Mouse (Mus musculus) lung, embryonic 15.5 days (tissue): Measurements from ENCODE around the gene Dicer1. TPM values are rescaled to one million over a fixed set of nuclear protein-coding genes. Genes with fewer than 3 reads are reported as not detected.

Experiments
- ATAC-seq: fragments of 200-750 bp; cut with Nextera tagmentation; 2 replicates; pipeline ENCODE4 v1.8.0; 2017; ENCODE audit warnings: moderate number of reproducible peaks, borderline replicate concordance; ENCODE audit not compliant: low FRiP score, low TSS enrichment; ENCODE audit errors: extremely low read depth
- H3K27ac ChIP-seq: fragments of 300-500 bp; sonication (generic); 2 replicates; pipeline ENCODE4 v1.5.1; 2015; ENCODE audit warnings: moderate library complexity, mild to moderate bottlenecking, inconsistent platforms
- H3K27me3 ChIP-seq: fragments of 300-500 bp; sonication (generic); 2 replicates; pipeline ENCODE4 v1.6.1; 2015; ENCODE audit warnings: inconsistent platforms
- H3K36me3 ChIP-seq: fragments of 300-500 bp; sonication (generic); 2 replicates; pipeline ENCODE4 v1.6.1; 2015; ENCODE audit warnings: inconsistent platforms
- H3K4me1 ChIP-seq: fragments of 300-500 bp; sonication (generic); 2 replicates; pipeline ENCODE4 v1.6.1; 2015; ENCODE audit warnings: inconsistent platforms
- H3K4me2 ChIP-seq: fragments of 300-500 bp; sonication (generic); 2 replicates; pipeline ENCODE4 v1.6.1; 2015; ENCODE audit warnings: inconsistent platforms, mild to moderate bottlenecking, moderate library complexity
- H3K4me3 ChIP-seq: fragments of 300-500 bp; sonication (generic); 2 replicates; pipeline ENCODE4 v1.5.1; 2015; ENCODE audit warnings: mild to moderate bottlenecking, inconsistent platforms
- H3K9ac ChIP-seq: fragments of 300-500 bp; sonication (generic); 2 replicates; pipeline ENCODE4 v1.6.1; 2015; ENCODE audit warnings: inconsistent platforms
- H3K9me3 ChIP-seq: fragments of 300-500 bp; sonication (generic); 2 replicates; pipeline ENCODE4 v1.6.1; 2016; ENCODE audit warnings: inconsistent platforms
- WGBS: fragments of 180-500 bp; shearing (Covaris S2); methylation state at CpG from one replicate; pipeline ENCODE4 v1.1.7; 2015; 5-methylcytosine and 5-hydroxymethylcytosine counted together
- polyA plus RNA-seq: library from polyadenylated mRNA; unstranded; fragments of >200 nt; fragmentation: Nextera tagmentation; extraction: Ambion mirVana; gene quantifications from 2 replicates; pipeline ENCODE4 v1.2.1, GENCODE M21; 2015

Gene Dicer1
- polyA plus RNA-seq, result 25.6 and 29.2 TPM in 2 replicates

DNA sequence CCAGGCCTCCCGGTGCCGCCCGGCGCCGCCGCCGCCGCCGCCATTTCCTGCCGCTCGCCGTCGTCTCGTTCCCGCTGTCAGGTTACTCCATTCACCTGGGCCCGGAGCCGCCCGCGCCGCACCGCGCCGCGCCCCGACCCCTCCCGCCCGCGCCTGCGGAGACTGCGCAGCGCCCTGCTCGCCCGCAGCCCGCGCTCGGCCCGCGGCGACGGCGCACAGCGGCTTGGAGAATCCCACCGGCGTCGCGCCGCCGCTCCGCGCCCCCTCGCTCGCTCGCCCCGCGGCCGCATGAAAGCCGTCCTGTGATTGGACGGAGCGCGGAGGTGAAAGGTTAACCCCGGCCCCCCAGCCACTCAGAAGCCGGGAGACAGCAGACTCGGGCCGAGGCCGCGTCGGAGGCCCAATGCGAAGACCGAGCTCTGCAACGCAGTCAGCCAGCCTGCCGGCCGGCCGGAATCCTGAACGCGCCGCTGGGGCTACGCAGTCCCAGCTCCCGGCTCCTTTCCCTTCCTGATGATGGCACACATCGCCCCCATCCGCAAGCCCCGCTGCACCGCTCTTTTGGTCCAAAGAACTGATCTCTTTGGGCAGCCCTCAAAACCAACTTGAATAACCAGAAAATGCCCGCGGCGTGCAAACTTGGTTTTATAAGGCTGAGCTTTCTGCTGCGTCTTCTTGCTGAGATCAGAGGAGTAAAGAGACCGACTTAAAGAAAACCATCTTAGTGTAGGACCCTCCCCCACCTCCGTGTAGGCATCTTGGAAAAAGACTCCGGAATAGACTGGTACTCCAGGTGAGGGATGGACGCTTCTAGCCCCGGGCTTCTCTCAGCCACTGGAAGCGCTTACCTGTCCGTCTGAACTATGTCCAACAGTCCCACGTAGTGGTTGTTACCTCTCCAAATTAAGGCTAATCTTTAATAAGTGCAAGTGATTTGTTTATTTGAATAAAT lies at the start of gene Dicer1:
TSS of gene Dicer1 (minus strand) at position 139 of the 952 bp plus-strand sequence.
- Histone ChIP-seq H3K4me3 (peak within 1 kb of the TSS; percentile 91), H3K36me3 (no peaks in the 10 kb centered on the region), H3K27me3 (no peaks in the 10 kb centered on the region), H3K9ac (peak within 1 kb of the TSS; percentile 95), H3K4me2 (peak within 1 kb of the TSS; percentile 88), H3K9me3 (no peaks in the 10 kb centered on the region), H3K27ac (peak within 1 kb of the TSS; percentile 94), H3K4me1 (peaks cover 30% of the 10 kb centered on the region)
- ATAC-seq, result peak; percentile 94
- WGBS, result under 1% methylated on average over 84 of the region's 94 CpGs

GRCm38 (mm10) chr12:104799365-104799764 lies 47.6 kb upstream of the Dicer1 start:
- H3K27me3 ChIP-seq, result no peaks in the 10 kb centered on the region
- no peak overlapping the region for H3K4me2 ChIP-seq
- no peak for ATAC-seq
- WGBS, result 87% methylated on average over 3 of the region's 3 CpGs
- H3K27ac ChIP-seq, result no peak overlapping the region
- H3K4me3 ChIP-seq, result no peak overlapping the region
- peaks cover 5% of the 10 kb centered on the region; the same call in 1 of the 2 replicates for H3K4me1 ChIP-seq
- H3K36me3 ChIP-seq, result 0 out of 2 replicates have a peak, but pooled peaks cover 5% of the 10 kb centered on the region
- no peak overlapping the region for H3K9ac ChIP-seq
- 0 out of 2 replicates have a peak, but pooled peaks cover 5% of the 10 kb centered on the region for H3K9me3 ChIP-seq

- 0 out of 2 replicates have a peak, but pooled peaks cover 5% of the 10 kb centered on the region for H3K9me3 ChIP-seq
- no peak overlapping the region for H3K4me3 ChIP-seq
- H3K4me1 ChIP-seq, result peaks cover 5% of the 10 kb centered on the region; the same call in 1 of the 2 replicates
- H3K9ac ChIP-seq, result no peak overlapping the region
- no peak overlapping the region for H3K27ac ChIP-seq
- ATAC-seq, result no peak
- 0 out of 2 replicates have a peak, but pooled peaks cover 5% of the 10 kb centered on the region for H3K36me3 ChIP-seq
- 95% methylated on average over 6 of the region's 6 CpGs for WGBS
- no peaks in the 10 kb centered on the region for H3K27me3 ChIP-seq
- H3K4me2 ChIP-seq, result no peak overlapping the region
Observed at GRCm38 (mm10) chr12:104797905-104798304, 46.2 kb upstream of the Dicer1 start.

GRCm38 (mm10) chr12:104796635-104797378 lies 45.1 kb upstream of the Dicer1 start:
- Histone ChIP-seq H3K27ac (no peak overlapping the region), H3K9ac (no peak overlapping the region), H3K4me3 (no peak overlapping the region), H3K9me3 (0 out of 2 replicates have a peak, but pooled peaks cover 5% of the 10 kb centered on the region), H3K36me3 (0 out of 2 replicates have a peak, but pooled peaks cover 5% of the 10 kb centered on the region), H3K4me1 (no peaks in the 10 kb centered on the region), H3K27me3 (no peaks in the 10 kb centered on the region), H3K4me2 (no peak overlapping the region)
- no peak for ATAC-seq
- 85% methylated on average over 11 of the region's 11 CpGs for WGBS

- Histone ChIP-seq H3K9me3 (0 out of 2 replicates have a peak, but pooled peaks cover 5% of the 10 kb centered on the region), H3K4me1 (no peaks in the 10 kb centered on the region), H3K27ac (no peak overlapping the region), H3K36me3 (0 out of 2 replicates have a peak, but pooled peaks cover 5% of the 10 kb centered on the region), H3K9ac (no peak overlapping the region), H3K4me2 (no peak overlapping the region), H3K4me3 (no peak overlapping the region), H3K27me3 (no peaks in the 10 kb centered on the region)
- WGBS, result 73% methylated on average over 5 of the region's 5 CpGs
- ATAC-seq, result no peak
Observed at GRCm38 (mm10) chr12:104794957-104795356, 43.2 kb upstream of the Dicer1 start.

DNA sequence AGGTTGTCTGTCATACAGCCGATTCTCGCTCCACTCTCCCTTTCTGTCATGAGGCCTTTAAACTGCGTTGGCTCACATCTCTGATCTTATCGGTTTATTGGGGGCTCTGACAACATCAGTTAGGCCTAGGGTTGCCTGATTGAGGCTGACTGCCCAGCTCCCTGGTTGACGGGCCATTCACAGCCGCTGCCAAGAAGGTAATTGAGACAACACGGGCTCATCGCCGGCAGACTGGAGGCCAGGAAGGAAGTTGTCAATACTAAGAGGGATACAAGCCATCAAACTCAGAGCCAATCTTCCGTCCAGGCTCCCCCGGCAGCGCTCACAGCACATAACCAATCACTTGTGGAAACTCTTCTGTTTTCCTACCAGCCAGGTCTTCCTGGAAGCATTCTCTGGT lies 41.7 kb upstream of the Dicer1 start:
- Histone ChIP-seq H3K9me3 (0 out of 2 replicates have a peak, but pooled peaks cover 3% of the 10 kb centered on the region), H3K4me1 (no peaks in the 10 kb centered on the region), H3K9ac (no peak overlapping the region), H3K4me3 (no peak overlapping the region), H3K4me2 (no peak overlapping the region), H3K27me3 (no peaks in the 10 kb centered on the region), H3K36me3 (no peaks in the 10 kb centered on the region), H3K27ac (no peak overlapping the region)
- ATAC-seq, result no peak
- WGBS, result 35% methylated on average over 12 of the region's 12 CpGs

DNA sequence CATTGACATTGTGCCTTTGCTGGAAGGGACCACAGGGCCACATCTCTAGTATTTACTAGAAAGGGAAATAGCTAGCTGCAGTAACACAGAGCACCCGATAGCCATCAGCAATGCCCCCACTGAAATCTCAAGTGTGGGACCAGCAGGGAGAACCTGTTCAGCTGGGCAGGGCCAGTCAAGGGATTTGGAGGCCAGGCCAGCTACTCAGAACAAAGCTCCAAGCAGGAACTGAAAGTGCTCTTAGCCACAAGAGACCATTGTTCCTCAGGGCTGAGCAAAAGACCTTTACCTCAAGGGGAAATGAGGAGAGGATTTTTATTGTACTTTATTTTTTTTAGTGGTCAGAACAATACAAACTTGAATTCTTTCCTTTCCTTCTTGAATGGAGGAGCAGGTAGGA lies 25.9 kb upstream of the Dicer1 start:
- Histone ChIP-seq H3K4me3 (no peak overlapping the region), H3K9me3 (no peaks in the 10 kb centered on the region), H3K4me2 (no peak overlapping the region), H3K36me3 (no peaks in the 10 kb centered on the region), H3K27ac (no peak overlapping the region; the same call in 1 of the 2 replicates), H3K27me3 (no peaks in the 10 kb centered on the region), H3K4me1 (peaks cover 16% of the 10 kb centered on the region), H3K9ac (no peak overlapping the region)
- no peak; the same call in 1 of the 2 replicates for ATAC-seq
- WGBS, result 64% methylated on average over 1 of the region's 1 CpGs

GRCm38 (mm10) chr12:104771941-104772340 lies 20.2 kb upstream of the Dicer1 start:
- H3K9ac ChIP-seq, result no peak overlapping the region
- no peaks in the 10 kb centered on the region for H3K27me3 ChIP-seq
- H3K4me1 ChIP-seq, result no peaks in the 10 kb centered on the region
- no peak overlapping the region for H3K4me3 ChIP-seq
- no peaks in the 10 kb centered on the region for H3K9me3 ChIP-seq
- 74% methylated on average over 2 of the region's 2 CpGs for WGBS
- ATAC-seq, result peak; percentile 6; the same call in 1 of the 2 replicates
- no peak overlapping the region for H3K27ac ChIP-seq
- H3K36me3 ChIP-seq, result no peaks in the 10 kb centered on the region
- H3K4me2 ChIP-seq, result no peak overlapping the region

DNA sequence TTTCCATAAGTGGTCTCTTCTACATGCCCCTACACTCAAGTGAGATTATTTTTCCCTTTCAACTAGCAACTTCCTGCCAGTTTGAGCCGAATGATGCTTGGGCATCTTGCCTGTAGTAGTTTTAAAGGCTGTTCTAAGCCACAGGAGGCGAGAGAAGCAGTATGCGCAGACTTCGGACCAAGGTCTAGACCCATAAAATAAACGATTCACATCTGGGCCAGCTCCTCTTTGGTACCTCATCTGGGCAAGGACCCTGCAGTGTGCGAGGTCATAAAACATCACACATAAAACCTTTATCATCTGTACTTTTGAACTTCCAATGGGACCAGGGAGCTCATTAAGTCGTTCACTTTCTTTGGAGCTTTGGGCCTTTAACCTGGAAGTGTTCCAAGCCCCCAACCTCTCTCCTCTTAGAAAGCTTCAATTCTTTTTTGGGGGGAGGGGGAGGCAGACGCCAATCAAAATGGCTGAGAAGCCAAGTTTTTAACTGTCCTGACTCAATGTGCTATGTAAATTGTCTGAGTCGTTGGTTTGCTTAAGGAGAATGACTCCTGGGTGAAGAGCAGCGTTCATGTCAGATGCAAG lies 17.5 kb upstream of the Dicer1 start:
- no peak overlapping the region for H3K4me2 ChIP-seq
- no peak for ATAC-seq
- WGBS, result 52% methylated on average over 10 of the region's 10 CpGs

GRCm38 (mm10) chr12:104767183-104767582 lies 15.4 kb upstream of the Dicer1 start:
- Histone ChIP-seq H3K4me1 (no peaks in the 10 kb centered on the region), H3K9ac (no peak overlapping the region), H3K27me3 (no peaks in the 10 kb centered on the region), H3K4me2 (no peak overlapping the region), H3K4me3 (no peak overlapping the region), H3K27ac (no peak overlapping the region), H3K9me3 (no peaks in the 10 kb centered on the region), H3K36me3 (no peaks in the 10 kb centered on the region)
- no peak for ATAC-seq
- 68% methylated on average over 4 of the region's 4 CpGs for WGBS

More for the DNA sequence above, 17.5 kb upstream of the Dicer1 start:
- no peaks in the 10 kb centered on the region for H3K4me1 ChIP-seq
- no peak overlapping the region for H3K4me3 ChIP-seq
- H3K27me3 ChIP-seq, result no peaks in the 10 kb centered on the region
- H3K27ac ChIP-seq, result no peak overlapping the region
- no peak overlapping the region for H3K9ac ChIP-seq
- H3K9me3 ChIP-seq, result no peaks in the 10 kb centered on the region
- H3K36me3 ChIP-seq, result no peaks in the 10 kb centered on the region

DNA sequence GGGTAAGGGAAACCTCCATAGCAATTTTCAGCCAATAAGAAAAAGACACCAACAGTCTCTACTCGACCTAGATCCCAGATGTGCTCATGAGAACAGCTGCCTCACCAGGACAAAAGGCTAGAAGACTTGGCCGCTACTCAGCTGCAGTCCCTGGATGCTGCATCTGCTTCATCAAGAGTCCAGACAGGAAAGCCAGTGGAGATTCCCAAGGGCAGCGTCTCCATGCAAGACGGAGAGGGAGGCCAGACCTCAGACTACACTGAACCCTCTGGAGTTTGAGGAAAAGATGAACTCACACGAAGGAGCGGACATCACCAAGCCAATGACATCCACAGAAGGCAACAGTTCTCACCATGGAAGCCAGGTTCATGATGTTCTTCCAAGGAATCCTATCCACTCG lies 14.0 kb upstream of the Dicer1 start:
- 82% methylated on average over 7 of the region's 7 CpGs for WGBS
- Histone ChIP-seq H3K9me3 (no peaks in the 10 kb centered on the region), H3K4me1 (no peaks in the 10 kb centered on the region), H3K4me3 (no peak overlapping the region), H3K27me3 (no peaks in the 10 kb centered on the region), H3K4me2 (no peak overlapping the region), H3K27ac (no peak overlapping the region), H3K36me3 (no peaks in the 10 kb centered on the region), H3K9ac (no peak overlapping the region)
- no peak for ATAC-seq
